ENCODE assay signal across 21 mouse cellular contexts in the genomic region with DNA sequence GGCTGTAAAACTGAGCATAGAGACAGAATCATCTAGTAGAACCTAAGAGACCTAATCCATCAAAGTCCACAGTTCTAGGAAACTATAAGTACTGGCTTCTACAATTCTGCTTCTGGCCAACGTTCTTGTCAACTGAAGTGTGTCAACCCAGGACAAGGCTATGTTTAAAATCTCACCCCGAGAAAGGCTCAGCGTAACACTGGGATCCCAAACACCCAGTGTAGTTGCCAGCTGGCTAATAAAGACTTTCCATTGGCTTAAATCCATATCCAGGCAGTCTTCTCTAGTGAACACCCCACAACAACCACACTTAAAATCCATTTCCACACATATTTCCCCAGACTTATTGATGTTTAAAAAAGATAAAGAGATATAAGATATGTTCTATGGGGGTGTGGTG. TPM values are rescaled to one million over a fixed set of nuclear protein-coding genes. Genes with fewer than 3 reads are reported as not detected.
"Had no signal": no experiment of that assay in that cellular context is flagged by ENCODE, and none has a peak within 500 bp of the region (broad histone marks: within the 10 kb centered on the region; RNA-seq: fewer than 3 reads in every experiment).

No protein-coding gene starts in this region.

- H3K9ac ChIP-seq: limb, embryonic 12.5 days; liver, embryonic 13.5 days; liver, postnatal 0 days; neural tube, embryonic 12.5 days had no signal

- H3K9me3 ChIP-seq: limb, embryonic 12.5 days; liver, embryonic 13.5 days; midbrain, embryonic 10.5 days; neural tube, embryonic 12.5 days had no signal

- H3K27ac ChIP-seq: kidney, postnatal 0 days; limb, embryonic 12.5 days; liver, embryonic 13.5 days; midbrain, embryonic 10.5 days; neural tube, embryonic 12.5 days had no signal

- H3K27me3 ChIP-seq: liver, embryonic 13.5 days; neural tube, embryonic 12.5 days had no signal

- H3K4me3 ChIP-seq: limb, embryonic 12.5 days; liver, embryonic 13.5 days; midbrain, embryonic 10.5 days; neural tube, embryonic 12.5 days had no signal

- H3K36me3 ChIP-seq: limb, embryonic 12.5 days; liver, embryonic 13.5 days; midbrain, embryonic 10.5 days; neural tube, embryonic 12.5 days had no signal

- ATAC-seq: liver, postnatal 0 days had no signal

- H3K4me2 ChIP-seq: limb, embryonic 12.5 days; liver, embryonic 13.5 days; neural tube, embryonic 12.5 days had no signal

- DNase-seq: kidney, adult 9 months; kidney, postnatal 36 days; layer of hippocampus, adult 9-11 months; liver; liver, embryonic 13.5 days; liver, postnatal 0 days; midbrain, embryonic 14.5 days; spleen, adult 18-20 months; thymus, adult 18-20 months; thymus, postnatal 25 days had no signal

- H3K4me1 ChIP-seq: limb, embryonic 12.5 days; liver, embryonic 13.5 days; midbrain, embryonic 10.5 days; neural tube, embryonic 12.5 days had no signal

RNA-seq across cellular contexts. Expression of a gene that starts 7.8 kb away (rescaled TPM):
- total RNA-seq: layer of hippocampus, adult 18-20 months; left cerebral cortex, postnatal 36 days; megakaryocyte, adult 5-6 weeks; monocyte, adult 5-6 weeks; neutrophil, adult 5-6 weeks had no signal
- polyA plus RNA-seq: kidney, postnatal 0 days; limb, embryonic 12.5 days; liver, embryonic 13.5 days; liver, postnatal 0 days; midbrain, embryonic 10.5 days; midbrain, embryonic 14.5 days; neural tube, embryonic 12.5 days; stomach, embryonic 14.5 days; urinary bladder, adult 2 months had no signal

RNA-seq across cellular contexts. Expression of a gene that starts 15.1 kb away (rescaled TPM):
- total RNA-seq: layer of hippocampus, adult 18-20 months; left cerebral cortex, postnatal 36 days; megakaryocyte, adult 5-6 weeks; monocyte, adult 5-6 weeks; neutrophil, adult 5-6 weeks had no signal
- polyA plus RNA-seq: kidney, postnatal 0 days; limb, embryonic 12.5 days; liver, embryonic 13.5 days; liver, postnatal 0 days; midbrain, embryonic 10.5 days; midbrain, embryonic 14.5 days; neural tube, embryonic 12.5 days; stomach, embryonic 14.5 days; urinary bladder, adult 2 months had no signal

RNA-seq across cellular contexts. Expression of a gene that starts 16.3 kb away (rescaled TPM):
- total RNA-seq: layer of hippocampus, adult 18-20 months; left cerebral cortex, postnatal 36 days; megakaryocyte, adult 5-6 weeks; monocyte, adult 5-6 weeks; neutrophil, adult 5-6 weeks had no signal
- polyA plus RNA-seq: kidney, postnatal 0 days; liver, embryonic 13.5 days; liver, postnatal 0 days; midbrain, embryonic 10.5 days; midbrain, embryonic 14.5 days; neural tube, embryonic 12.5 days; stomach, embryonic 14.5 days had no signal

RNA-seq across cellular contexts. Expression of a gene that starts 32.7 kb away (rescaled TPM):
- total RNA-seq: megakaryocyte, adult 5-6 weeks; monocyte, adult 5-6 weeks; neutrophil, adult 5-6 weeks had no signal

RNA-seq across cellular contexts. Expression of a gene that starts 48.7 kb away (rescaled TPM):
- total RNA-seq: layer of hippocampus, adult 18-20 months; left cerebral cortex, postnatal 36 days; megakaryocyte, adult 5-6 weeks; monocyte, adult 5-6 weeks; neutrophil, adult 5-6 weeks had no signal
- polyA plus RNA-seq: kidney, postnatal 0 days; limb, embryonic 12.5 days; liver, embryonic 13.5 days; liver, postnatal 0 days; midbrain, embryonic 10.5 days; midbrain, embryonic 14.5 days; neural tube, embryonic 12.5 days; stomach, embryonic 14.5 days; urinary bladder, adult 2 months had no signal
